Mouse (Mus musculus) lung, postnatal 10 days (tissue): ENCODE data around the gene Kcnh4.
A peak's percentile ranks its signal among the peaks of the same experiment; 100 is the strongest.

Experiments
- DNase-seq: peaks from one replicate; pipeline ENCODE4 v3.0.0; 2021

Kcnh4 gene

GRCm38 (mm10) chr11:100730477-100731205 is 29.1 kb downstream of the Kcnh4 start:
- DNase-seq: no peak

- DNase-seq: no peak
Measured at GRCm38 (mm10) chr11:100729976-100730375, 29.8 kb downstream of the Kcnh4 start.

- no peak for DNase-seq
Measured at GRCm38 (mm10) chr11:100728601-100729000, 31.1 kb downstream of the Kcnh4 start.

GRCm38 (mm10) chr11:100727201-100727600 is 32.5 kb downstream of the Kcnh4 start:
- DNase-seq: no peak

DNA sequence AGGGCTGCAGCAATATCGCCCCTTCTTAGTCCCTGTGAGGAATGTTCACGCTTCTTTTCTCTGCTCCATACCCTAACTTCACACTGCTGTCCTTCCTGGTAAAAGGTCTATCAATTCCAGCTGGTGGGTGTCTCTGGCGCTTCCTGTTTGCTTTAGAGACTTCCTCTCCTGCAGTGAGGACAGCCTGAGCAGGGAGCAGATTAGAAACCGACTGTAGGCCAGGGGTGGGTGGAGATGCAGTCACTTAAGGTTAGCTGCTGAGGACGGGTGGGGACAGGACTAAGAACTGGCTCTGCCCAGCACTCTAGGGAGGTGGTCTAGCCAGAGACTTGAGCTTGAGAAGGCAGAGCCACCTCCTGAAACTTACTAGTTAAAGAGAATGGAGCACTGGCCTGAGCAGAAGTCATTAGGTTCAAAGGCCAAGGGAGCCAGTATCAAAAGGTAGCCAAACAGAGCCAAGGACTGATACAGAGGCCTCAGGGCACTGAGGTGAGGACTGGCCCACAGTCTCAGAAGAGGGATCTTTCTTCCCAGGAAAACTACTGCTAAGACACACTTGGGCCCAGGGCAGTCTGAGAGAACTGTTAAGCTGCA is 34.7 kb downstream of the Kcnh4 start:
- DNase-seq: peak; percentile 75

- no peak for DNase-seq
Measured at GRCm38 (mm10) chr11:100722493-100723028, 37.2 kb downstream of the Kcnh4 start.

DNA sequence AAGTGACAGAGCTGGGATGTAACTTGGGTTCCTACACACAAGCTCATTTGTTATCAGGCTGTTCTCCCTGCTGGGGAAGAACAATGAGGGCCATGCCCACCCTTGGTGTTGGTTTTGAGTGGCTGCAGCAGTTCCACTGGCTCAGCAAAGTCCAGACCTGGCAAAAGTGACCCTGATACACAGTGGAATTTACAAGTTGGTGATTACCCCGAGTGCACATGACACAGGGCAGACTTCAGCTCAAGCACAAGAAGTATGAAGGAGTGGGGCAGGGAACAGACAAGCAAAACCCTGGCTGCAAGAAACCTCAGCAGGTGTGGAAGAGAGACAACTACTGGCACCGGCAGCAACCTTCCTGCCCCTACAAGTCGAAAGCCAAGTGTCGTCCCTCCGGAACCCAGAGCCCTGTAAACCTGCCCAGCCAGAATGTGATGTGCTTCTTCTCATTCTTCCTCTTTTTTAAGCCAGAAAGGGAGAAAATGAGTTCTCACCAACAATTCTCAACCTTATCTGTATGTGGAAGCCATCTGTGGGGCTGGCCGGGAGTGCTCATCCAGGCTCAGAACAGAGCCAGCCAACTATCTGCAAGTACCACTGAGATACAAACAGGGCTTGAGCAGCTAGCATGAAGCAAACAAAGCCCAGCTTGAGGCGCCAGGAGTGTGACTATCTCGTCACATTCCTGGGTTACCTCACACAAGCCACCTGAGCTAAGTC is 37.8 kb downstream of the Kcnh4 start:
- DNase-seq: no peak

GRCm38 (mm10) chr11:100721254-100721653 is 38.5 kb downstream of the Kcnh4 start:
- no peak for DNase-seq

DNA sequence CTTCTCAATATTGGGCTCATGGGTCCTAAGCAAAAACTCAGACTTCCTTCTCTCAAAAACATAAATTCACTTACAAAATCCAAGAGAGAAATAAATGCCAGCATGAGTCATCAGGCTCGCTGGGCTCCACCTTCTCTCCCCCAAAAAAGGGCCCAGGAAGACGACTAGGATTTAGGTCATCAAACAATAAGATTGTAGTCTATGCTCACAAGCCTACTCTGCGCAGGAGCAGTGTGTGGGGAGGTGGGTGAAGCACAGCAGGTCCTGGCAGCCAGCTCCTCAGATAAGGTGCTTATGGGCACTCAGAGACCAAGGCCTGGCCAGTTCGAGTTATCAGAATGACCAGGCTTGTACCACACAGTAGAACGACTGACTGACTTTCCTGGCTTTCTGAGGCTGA is 39.4 kb downstream of the Kcnh4 start:
- DNase-seq: no peak

DNA sequence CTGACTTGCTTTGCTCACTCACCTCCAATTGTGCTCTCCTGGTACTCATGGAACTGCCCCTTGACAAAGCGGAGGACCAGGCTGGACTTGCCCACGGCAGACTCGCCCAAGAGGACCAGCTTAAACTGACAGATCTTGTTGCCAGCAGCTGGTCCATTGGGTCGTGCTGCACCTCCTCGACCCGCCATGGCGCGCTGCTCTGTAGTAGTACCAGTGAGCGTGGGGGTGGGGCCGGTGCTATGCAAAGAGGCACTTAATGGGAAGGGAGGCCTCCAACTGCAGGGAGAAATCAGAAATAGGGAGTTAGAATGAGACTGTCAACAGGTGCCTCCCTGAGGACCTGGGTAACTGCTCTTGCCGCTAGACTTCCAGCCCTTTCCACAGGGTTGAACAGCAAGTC is 39.8 kb downstream of the Kcnh4 start:
- no peak for DNase-seq

- DNase-seq: no peak
Measured at GRCm38 (mm10) chr11:100719312-100719711, 40.4 kb downstream of the Kcnh4 start.

GRCm38 (mm10) chr11:100718866-100719265 is 40.9 kb downstream of the Kcnh4 start:
- no peak for DNase-seq

DNA sequence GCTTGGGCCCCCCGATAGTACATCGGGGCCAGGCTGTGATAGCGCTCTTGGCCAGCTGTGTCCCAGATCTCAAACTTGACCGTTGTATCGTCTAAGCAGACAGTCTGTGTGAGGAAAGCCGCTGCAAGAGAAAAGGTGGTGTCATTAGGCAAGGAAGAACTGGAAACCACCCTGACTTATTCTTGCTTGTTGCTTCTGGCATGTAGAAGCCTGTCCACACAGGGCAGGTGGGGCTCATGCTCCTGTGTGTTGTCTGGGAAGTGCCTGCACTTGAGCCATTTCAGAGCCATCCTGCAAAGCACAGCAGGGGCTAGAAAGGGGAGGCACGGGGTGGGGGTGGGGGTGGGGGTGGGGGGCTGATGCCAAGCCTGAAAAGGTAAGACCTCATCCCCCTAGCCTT is 41.3 kb downstream of the Kcnh4 start:
- DNase-seq: no peak

- DNase-seq: no peak
Measured at GRCm38 (mm10) chr11:100716649-100717048, 43.1 kb downstream of the Kcnh4 start.

DNA sequence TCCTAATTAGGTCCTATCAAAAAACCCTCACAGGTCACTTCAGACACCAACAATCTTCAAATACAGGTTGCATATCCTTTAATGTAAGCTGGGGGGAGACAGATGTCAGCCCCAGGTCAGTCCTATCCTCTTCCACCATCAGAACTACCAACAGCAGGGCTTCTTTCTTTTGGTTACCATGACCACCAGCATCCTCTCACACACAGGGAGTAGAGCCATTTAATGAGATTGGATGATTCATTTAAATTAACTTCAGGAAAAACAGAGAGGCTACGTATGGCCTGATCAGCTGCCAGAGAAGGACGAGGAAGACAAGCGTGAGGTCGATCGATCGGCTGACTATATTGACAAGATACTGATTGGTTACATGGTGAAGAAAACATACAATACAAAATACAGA is 44.8 kb downstream of the Kcnh4 start:
- DNase-seq: no peak

DNA sequence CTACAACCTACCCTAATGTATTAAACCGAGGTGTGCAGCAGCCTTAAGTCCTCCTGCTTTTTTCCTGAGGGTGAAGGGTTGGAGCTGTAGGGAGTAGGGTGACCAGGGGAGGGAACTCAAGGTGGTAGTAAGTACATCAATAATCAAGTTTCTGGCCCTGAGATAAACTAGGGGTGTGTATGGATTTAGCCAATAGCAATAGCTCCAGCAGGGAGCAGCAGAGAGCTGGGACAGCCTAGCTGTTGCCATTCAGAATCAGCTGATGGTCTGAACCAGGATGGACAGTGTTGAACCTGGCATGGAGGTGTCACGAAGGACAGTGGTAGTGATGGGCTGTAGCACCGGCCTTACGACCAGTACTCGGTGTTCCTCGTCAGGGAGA is 45.2 kb downstream of the Kcnh4 start:
- peak; percentile 90 for DNase-seq

DNA sequence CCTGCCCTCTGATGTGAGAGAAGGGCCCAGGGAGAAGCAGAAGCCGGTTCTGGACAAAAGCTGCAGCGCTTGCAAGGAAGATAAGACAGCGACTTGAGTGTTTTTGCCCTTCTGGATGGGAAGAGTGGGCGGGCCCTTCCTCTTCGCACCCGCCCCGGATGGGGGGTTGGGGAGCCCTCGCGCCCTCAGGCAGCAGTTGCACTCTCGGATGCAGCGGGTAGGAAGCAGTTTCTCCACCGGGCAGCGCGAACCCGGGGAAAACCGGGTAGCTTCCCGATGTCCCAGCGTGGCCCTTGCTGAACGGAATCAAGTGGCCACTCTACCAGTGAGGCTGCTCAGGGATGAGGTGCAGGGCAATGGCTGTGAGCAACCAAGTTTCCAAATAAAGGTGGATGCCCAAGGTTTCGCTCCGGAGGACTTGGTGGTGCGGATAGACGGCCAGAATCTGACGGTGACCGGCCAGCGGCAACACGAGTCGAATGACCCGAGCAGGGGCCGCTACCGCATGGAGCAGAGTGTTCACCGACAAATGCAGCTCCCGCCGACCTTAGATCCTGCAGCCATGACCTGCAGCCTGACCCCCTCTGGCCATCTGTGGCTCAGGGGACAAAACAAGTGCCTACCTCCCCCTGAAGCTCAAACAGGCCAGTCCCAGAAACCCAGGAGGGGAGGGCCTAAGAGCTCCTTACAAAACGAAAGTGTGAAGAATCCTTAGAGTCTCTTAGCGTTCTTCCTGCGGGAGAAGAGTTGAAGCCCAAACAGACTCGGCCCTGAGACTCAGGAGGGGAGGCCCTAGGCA is 45.8 kb downstream of the Kcnh4 start, which contains the start of gene Hspb9:
Hspb9 (plus strand) TSS at position 116 of the 799 bp plus-strand sequence.
- peak; percentile 88 for DNase-seq

DNA sequence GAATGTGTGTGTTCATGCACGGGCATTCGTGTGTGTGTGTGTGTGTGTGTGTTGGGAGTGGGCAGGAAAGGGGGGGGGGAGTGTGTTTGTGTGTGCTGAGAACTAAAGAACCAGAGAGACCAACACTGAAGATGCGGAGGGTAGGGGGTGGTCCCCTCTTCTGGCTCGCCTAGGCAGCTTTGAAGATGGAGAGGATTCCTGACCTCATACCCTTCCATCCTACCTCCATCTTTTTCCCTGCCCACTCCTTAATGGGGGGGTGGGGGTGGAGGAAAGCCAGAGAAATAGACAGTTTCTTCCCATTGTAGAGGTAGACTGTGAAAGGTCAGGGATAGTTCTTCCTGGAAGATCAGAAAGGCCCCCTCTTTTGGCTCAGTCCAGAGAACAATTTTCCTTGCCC is 46.6 kb downstream of the Kcnh4 start:
- no peak for DNase-seq

GRCm38 (mm10) chr11:100711783-100712615 is 47.7 kb downstream of the Kcnh4 start, which contains the start of gene Kat2a:
TSS of gene Kat2a (minus strand) at chr11:100712465.
- DNase-seq: peak; percentile 90

DNA sequence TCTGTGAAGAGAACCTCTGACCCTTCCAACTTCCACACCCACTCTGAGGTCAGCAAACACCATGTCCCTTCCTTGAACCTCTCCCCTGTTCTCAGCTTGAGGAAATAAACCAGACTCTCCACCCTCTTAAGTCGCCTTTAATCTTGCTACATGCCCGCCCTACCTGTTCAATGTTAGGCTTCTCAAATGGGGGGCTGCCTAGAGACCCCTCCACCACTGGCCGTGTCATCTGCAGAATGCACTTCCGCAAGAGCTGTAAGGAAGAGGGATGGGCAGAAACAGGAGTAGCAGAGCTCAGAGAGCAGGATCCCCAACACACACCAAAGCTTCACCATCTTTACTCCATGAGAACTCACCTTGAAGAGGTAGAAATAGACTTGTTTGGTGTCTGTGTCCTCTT is 48.8 kb downstream of the Kcnh4 start:
- DNase-seq: no peak

- DNase-seq: no peak
Measured at GRCm38 (mm10) chr11:100710528-100710927, 49.2 kb downstream of the Kcnh4 start.
